Mouse (Mus musculus) yolk sac, embryonic 10.5 days (tissue): ENCODE measurements around the gene Gm28048.

Source experiments
- DNase-seq: peaks from one replicate; pipeline ENCODE4 v3.0.0-alpha.2; 2017; ENCODE audit warnings: low spot score

The Gm28048 gene

GRCm38 (mm10) chr11:22981984-22982757 is at the start of gene Gm28048, which contains the start of gene Commd1:
Gene Gm28048, minus strand, starts transcription at chr11:22982090.
Gene Commd1, minus strand, starts transcription at chr11:22982382.
- DNase-seq = peak; percentile 92

- no peak for DNase-seq
These were observed 47.5 kb upstream of the Gm28048 start for GRCm38 (mm10) chr11:23029399-23029798.

GRCm38 (mm10) chr11:23028957-23029356 is 47.1 kb upstream of the Gm28048 start:
- no peak for DNase-seq

GRCm38 (mm10) chr11:23024169-23024568 is 42.3 kb upstream of the Gm28048 start:
- no peak for DNase-seq

GRCm38 (mm10) chr11:23023155-23023554 is 41.3 kb upstream of the Gm28048 start:
- DNase-seq = no peak

- DNase-seq = no peak
These were observed 39.0 kb upstream of the Gm28048 start for GRCm38 (mm10) chr11:23020841-23021240.

- DNase-seq = no peak
These were observed 38.4 kb upstream of the Gm28048 start for GRCm38 (mm10) chr11:23020116-23020770.

GRCm38 (mm10) chr11:23017943-23018342 is 36.1 kb upstream of the Gm28048 start:
- no peak for DNase-seq

GRCm38 (mm10) chr11:23014996-23015395 is 33.1 kb upstream of the Gm28048 start:
- DNase-seq = no peak

- DNase-seq = no peak
These were observed 31.8 kb upstream of the Gm28048 start for GRCm38 (mm10) chr11:23013580-23014294.

- no peak for DNase-seq
These were observed 31.2 kb upstream of the Gm28048 start for GRCm38 (mm10) chr11:23013096-23013495.

- DNase-seq = no peak
These were observed 26.9 kb upstream of the Gm28048 start for GRCm38 (mm10) chr11:23008824-23009200.

GRCm38 (mm10) chr11:23008181-23008823 is 26.4 kb upstream of the Gm28048 start:
- DNase-seq = peak; percentile 89

- DNase-seq = peak; percentile 88
These were observed 25.7 kb upstream of the Gm28048 start, which contains the start of gene Fam161a for GRCm38 (mm10) chr11:23007481-23008180. Gene Fam161a, plus strand, starts transcription at chr11:23007531.

- no peak for DNase-seq
These were observed 25.2 kb upstream of the Gm28048 start for GRCm38 (mm10) chr11:23007166-23007480.

GRCm38 (mm10) chr11:23005276-23005675 is 23.4 kb upstream of the Gm28048 start:
- DNase-seq = no peak

GRCm38 (mm10) chr11:22998308-22998707 is 16.4 kb upstream of the Gm28048 start:
- DNase-seq = no peak

- no peak for DNase-seq
These were observed 13.6 kb upstream of the Gm28048 start for GRCm38 (mm10) chr11:22995461-22995860.

- no peak for DNase-seq
These were observed 12.4 kb upstream of the Gm28048 start for GRCm38 (mm10) chr11:22994271-22994670.

GRCm38 (mm10) chr11:22991218-22991835 is 9.4 kb upstream of the Gm28048 start:
- DNase-seq = no peak
